Mouse (Mus musculus) stomach, embryonic 14.5 days (tissue): Measurements from ENCODE around the gene Mafb. TPM values are rescaled to one million over a fixed set of nuclear protein-coding genes. Genes with fewer than 3 reads are reported as not detected.
A peak's percentile ranks its signal among the peaks of the same experiment; 100 is the strongest.

Source experiments
- ATAC-seq: fragments of 200-750 bp; cut with Nextera tagmentation; 2 replicates; pipeline ENCODE4 v1.8.0; 2017; ENCODE audit warnings: low read depth, moderate TSS enrichment; ENCODE audit not compliant: insufficient number of reproducible peaks, insufficient read depth, low FRiP score
- H3K27ac ChIP-seq: fragments of 300-500 bp; sonication (generic); 2 replicates; pipeline ENCODE4 v1.5.1; 2014; ENCODE audit warnings: mild to moderate bottlenecking, low read length, moderate library complexity, mixed read lengths
- H3K27me3 ChIP-seq: fragments of 300-500 bp; sonication (generic); 2 replicates; pipeline ENCODE4 v1.6.1; 2014; ENCODE audit warnings: low read length, control low read depth, mixed read lengths; ENCODE audit not compliant: control insufficient read depth, insufficient read depth
- H3K36me3 ChIP-seq: fragments of 300-500 bp; sonication (generic); 2 replicates; pipeline ENCODE4 v1.6.1; 2014; ENCODE audit warnings: mild to moderate bottlenecking, control low read depth, low read length, moderate library complexity, mixed read lengths; ENCODE audit not compliant: control insufficient read depth, insufficient read depth
- H3K4me1 ChIP-seq: fragments of 300-500 bp; sonication (generic); 2 replicates; pipeline ENCODE4 v1.6.1; 2014; ENCODE audit warnings: low read length, control low read depth, mixed read lengths; ENCODE audit not compliant: control insufficient read depth, insufficient read depth
- H3K4me2 ChIP-seq: fragments of 300-500 bp; sonication (generic); replicated peaks from 2 replicates; pipeline ENCODE4 v1.6.1; 2014; ENCODE audit warnings: low read depth, low read length, control low read depth
- H3K4me3 ChIP-seq: fragments of 300-500 bp; sonication (generic); 2 replicates; pipeline ENCODE4 v1.5.1; 2014; ENCODE audit warnings: low read depth, low read length, control low read depth
- H3K9ac ChIP-seq: fragments of 300-500 bp; sonication (generic); replicated peaks from 2 replicates; pipeline ENCODE4 v1.6.1; 2014; ENCODE audit warnings: low read depth, mild to moderate bottlenecking, control low read depth, low read length, moderate library complexity, mixed read lengths
- H3K9me3 ChIP-seq: fragments of 300-500 bp; sonication (generic); 2 replicates; pipeline ENCODE4 v1.6.1; 2016; ENCODE audit warnings: low read depth, low read length, control low read depth; ENCODE audit not compliant: control insufficient read depth
- WGBS: fragments of 180-500 bp; shearing (Covaris S2); extraction: QIAGEN DNeasy Blood & Tissue Kit; methylation state at CpG from one replicate; pipeline ENCODE4 v1.1.7; 2014; 5-methylcytosine and 5-hydroxymethylcytosine counted together
- polyA plus RNA-seq: library from polyadenylated mRNA; unstranded; fragments of >200 nt; fragmentation: Nextera tagmentation; extraction: Ambion mirVana; gene quantifications from 2 replicates; pipeline ENCODE4 v1.2.1, GENCODE M21; 2014

Gene Mafb
- 4.7 and 6.3 TPM in 2 replicates for polyA plus RNA-seq

- H3K4me1 ChIP-seq = 0 out of 2 replicates have a peak, but pooled peaks cover 4% of the 10 kb centered on the region
- no peaks in the 10 kb centered on the region for H3K9me3 ChIP-seq
- WGBS = under 1% methylated on average over 32 of the region's 37 CpGs
- H3K27me3 ChIP-seq = peaks cover 39% of the 10 kb centered on the region
- peak within 1 kb of the TSS; percentile 76; the same call in 1 of the 2 replicates for H3K27ac ChIP-seq
- H3K36me3 ChIP-seq = no peaks in the 10 kb centered on the region
- peak within 1 kb of the TSS; percentile 94 for H3K4me2 ChIP-seq
- H3K4me3 ChIP-seq = peak within 1 kb of the TSS; percentile 56
- peak; percentile 89 for ATAC-seq
- peak within 1 kb of the TSS; percentile 57 for H3K9ac ChIP-seq
Observed at GRCm38 (mm10) chr2:160366980-160367338, at the start of gene Mafb. TSS of gene Mafb (minus strand) at chr2:160367065.

GRCm38 (mm10) chr2:160415161-160415560 is 48.3 kb upstream of the Mafb start:
- no peak overlapping the region for H3K9ac ChIP-seq
- no peaks in the 10 kb centered on the region for H3K27me3 ChIP-seq
- H3K4me1 ChIP-seq = no peaks in the 10 kb centered on the region
- 87% methylated on average over 8 of the region's 8 CpGs for WGBS
- H3K9me3 ChIP-seq = peaks cover 4% of the 10 kb centered on the region; the same call in 1 of the 2 replicates
- no peaks in the 10 kb centered on the region for H3K36me3 ChIP-seq
- H3K27ac ChIP-seq = no peak overlapping the region
- no peak overlapping the region for H3K4me2 ChIP-seq
- H3K4me3 ChIP-seq = no peak overlapping the region
- no peak for ATAC-seq

- Histone ChIP-seq H3K27me3 (no peaks in the 10 kb centered on the region), H3K9ac (no peak overlapping the region), H3K36me3 (no peaks in the 10 kb centered on the region), H3K4me1 (no peaks in the 10 kb centered on the region), H3K4me3 (no peak overlapping the region), H3K27ac (no peak overlapping the region), H3K9me3 (peaks cover 4% of the 10 kb centered on the region; the same call in 1 of the 2 replicates), H3K4me2 (no peak overlapping the region)
- ATAC-seq = no peak
- WGBS = 87% methylated on average over 11 of the region's 11 CpGs
Observed at GRCm38 (mm10) chr2:160414736-160415135, 47.9 kb upstream of the Mafb start.

- no peak for ATAC-seq
- Histone ChIP-seq H3K9me3 (peaks cover 4% of the 10 kb centered on the region; the same call in 1 of the 2 replicates), H3K4me1 (no peaks in the 10 kb centered on the region)
Observed at GRCm38 (mm10) chr2:160413982-160414381, 47.1 kb upstream of the Mafb start.

GRCm38 (mm10) chr2:160413055-160413454 is 46.2 kb upstream of the Mafb start:
- Histone ChIP-seq H3K4me3 (no peak overlapping the region), H3K9ac (no peak overlapping the region), H3K9me3 (peaks cover 4% of the 10 kb centered on the region; the same call in 1 of the 2 replicates), H3K4me2 (no peak overlapping the region), H3K36me3 (no peaks in the 10 kb centered on the region), H3K4me1 (no peaks in the 10 kb centered on the region), H3K27me3 (no peaks in the 10 kb centered on the region), H3K27ac (no peak overlapping the region)
- peak; percentile 23; the same call in 1 of the 2 replicates for ATAC-seq
- 54% methylated on average over 12 of the region's 12 CpGs for WGBS

More at GRCm38 (mm10) chr2:160413982-160414381, 47.1 kb upstream of the Mafb start:
- Histone ChIP-seq H3K36me3 (no peaks in the 10 kb centered on the region), H3K4me2 (no peak overlapping the region), H3K27ac (no peak overlapping the region), H3K4me3 (no peak overlapping the region), H3K27me3 (no peaks in the 10 kb centered on the region), H3K9ac (no peak overlapping the region)
- 100% methylated on average over 5 of the region's 5 CpGs for WGBS

GRCm38 (mm10) chr2:160411431-160411830 is 44.6 kb upstream of the Mafb start:
- no peak for ATAC-seq
- peaks cover 4% of the 10 kb centered on the region; the same call in 1 of the 2 replicates for H3K9me3 ChIP-seq
- no peaks in the 10 kb centered on the region for H3K27me3 ChIP-seq
- H3K9ac ChIP-seq = no peak overlapping the region
- no peak overlapping the region for H3K4me2 ChIP-seq
- H3K4me1 ChIP-seq = no peaks in the 10 kb centered on the region
- H3K4me3 ChIP-seq = no peak overlapping the region
- no peak overlapping the region for H3K27ac ChIP-seq
- 62% methylated on average over 7 of the region's 7 CpGs for WGBS
- H3K36me3 ChIP-seq = no peaks in the 10 kb centered on the region

GRCm38 (mm10) chr2:160407720-160408119 is 40.9 kb upstream of the Mafb start:
- no peak for ATAC-seq
- 84% methylated on average over 3 of the region's 3 CpGs for WGBS

GRCm38 (mm10) chr2:160397747-160398146 is 30.9 kb upstream of the Mafb start:
- Histone ChIP-seq H3K4me3 (no peak overlapping the region), H3K36me3 (no peaks in the 10 kb centered on the region), H3K27me3 (no peaks in the 10 kb centered on the region; the same call in 1 of the 2 replicates), H3K27ac (no peak overlapping the region), H3K4me2 (no peak overlapping the region), H3K9me3 (no peaks in the 10 kb centered on the region), H3K9ac (no peak overlapping the region), H3K4me1 (0 out of 2 replicates have a peak, but pooled peaks cover 4% of the 10 kb centered on the region)
- no peak for ATAC-seq
- WGBS = 79% methylated on average over 12 of the region's 12 CpGs

More at GRCm38 (mm10) chr2:160407720-160408119, 40.9 kb upstream of the Mafb start:
- Histone ChIP-seq H3K9me3 (no peaks in the 10 kb centered on the region), H3K27ac (no peak overlapping the region), H3K4me1 (no peaks in the 10 kb centered on the region), H3K4me3 (no peak overlapping the region), H3K27me3 (no peaks in the 10 kb centered on the region), H3K4me2 (no peak overlapping the region), H3K36me3 (no peaks in the 10 kb centered on the region), H3K9ac (no peak overlapping the region)

GRCm38 (mm10) chr2:160394735-160395134 is 27.9 kb upstream of the Mafb start:
- 70% methylated on average over 7 of the region's 7 CpGs for WGBS
- no peak for ATAC-seq
- H3K27ac ChIP-seq = no peak overlapping the region
- H3K4me1 ChIP-seq = 0 out of 2 replicates have a peak, but pooled peaks cover 4% of the 10 kb centered on the region
- no peaks in the 10 kb centered on the region for H3K36me3 ChIP-seq
- H3K9me3 ChIP-seq = no peaks in the 10 kb centered on the region
- no peak overlapping the region for H3K4me3 ChIP-seq
- no peak overlapping the region for H3K9ac ChIP-seq
- H3K27me3 ChIP-seq = no peaks in the 10 kb centered on the region; the same call in 1 of the 2 replicates
- no peak overlapping the region for H3K4me2 ChIP-seq
